Mouse (Mus musculus): ENCODE measurements around the gene Robo1. TPM values are rescaled to one million over a fixed set of nuclear protein-coding genes. Genes with fewer than 3 reads are reported as not detected.
A peak's percentile ranks its signal among the peaks of the same experiment; 100 is the strongest.

The Robo1 gene
- polyA plus RNA-seq, 1 experiment from 2014 or later: 30.1 TPM

DNA sequence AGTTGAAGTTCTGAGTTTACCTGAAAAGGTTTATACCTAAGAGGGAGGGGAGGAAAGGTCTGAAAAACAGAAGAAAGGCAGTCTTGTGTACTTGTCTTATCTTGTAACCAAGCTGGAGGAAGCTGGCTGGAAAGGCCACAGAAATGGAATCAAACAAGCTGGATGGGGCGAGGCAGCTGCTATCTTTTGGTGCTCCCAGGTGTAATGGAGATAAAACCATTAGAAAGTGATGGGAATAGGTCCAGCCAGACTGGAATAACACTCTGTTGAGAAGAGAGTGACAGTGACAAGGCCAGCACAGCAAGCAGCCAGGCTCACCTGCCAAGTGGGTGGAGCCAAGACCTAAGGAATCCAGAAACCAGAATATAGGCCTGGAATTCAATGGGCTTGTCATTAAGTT, 75.5 kb downstream of the Robo1 start:
- Histone ChIP-seq H3K4me3 (no peak overlapping the region), H3K9ac (no peak overlapping the region), H3K4me2 (no peak overlapping the region), H3K36me3 (no peaks in the 10 kb centered on the region), H3K4me1 (replicated peaks) (peaks cover 7% of the 10 kb centered on the region), H3K27me3 (replicated peaks) (no peaks in the 10 kb centered on the region), H3K27ac (ENCODE audit: poor library complexity, severe bottlenecking) (peak overlapping the region; percentile 32; the same call in 1 of the 2 replicates), H3K9me3 (replicated peaks) (no peaks in the 10 kb centered on the region)
- ATAC-seq (ENCODE audit: insufficient number of reproducible peaks, low FRiP score): peak; percentile 29; the same call in 1 of the 2 replicates
- 19% methylated on average over 1 of the region's 1 CpGs for WGBS

DNA sequence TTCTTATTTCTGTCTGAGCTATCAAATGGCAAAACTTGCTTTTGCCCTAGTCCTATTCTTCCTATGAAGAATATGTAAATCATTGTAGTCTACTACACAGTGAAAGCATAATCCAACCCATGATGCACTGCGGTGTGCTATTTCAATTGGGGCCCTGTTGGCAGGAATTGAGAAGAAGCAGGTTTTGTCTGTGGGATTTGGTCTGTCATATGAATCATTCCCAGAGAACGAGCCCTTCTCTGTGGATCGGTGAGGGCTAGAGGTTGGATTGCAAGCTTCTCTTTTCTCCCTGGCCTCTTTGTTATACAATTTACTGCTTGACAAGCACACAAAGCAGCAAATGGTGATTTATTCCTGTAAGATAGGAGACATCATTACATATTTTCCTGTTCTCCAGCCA, 85.4 kb downstream of the Robo1 start:
- H3K4me3 ChIP-seq: no peak overlapping the region
- no peak overlapping the region for H3K27ac ChIP-seq (ENCODE audit: poor library complexity, severe bottlenecking)
- no peaks in the 10 kb centered on the region for H3K4me1 ChIP-seq (replicated peaks)
- no peak for ATAC-seq (ENCODE audit: insufficient number of reproducible peaks, low FRiP score)
- 77% methylated on average over 3 of the region's 3 CpGs for WGBS
- H3K9me3 ChIP-seq (replicated peaks): no peaks in the 10 kb centered on the region
- no peaks in the 10 kb centered on the region for H3K36me3 ChIP-seq
- H3K27me3 ChIP-seq (replicated peaks): no peaks in the 10 kb centered on the region
- no peak overlapping the region for H3K4me2 ChIP-seq
- H3K9ac ChIP-seq: no peak overlapping the region

DNA sequence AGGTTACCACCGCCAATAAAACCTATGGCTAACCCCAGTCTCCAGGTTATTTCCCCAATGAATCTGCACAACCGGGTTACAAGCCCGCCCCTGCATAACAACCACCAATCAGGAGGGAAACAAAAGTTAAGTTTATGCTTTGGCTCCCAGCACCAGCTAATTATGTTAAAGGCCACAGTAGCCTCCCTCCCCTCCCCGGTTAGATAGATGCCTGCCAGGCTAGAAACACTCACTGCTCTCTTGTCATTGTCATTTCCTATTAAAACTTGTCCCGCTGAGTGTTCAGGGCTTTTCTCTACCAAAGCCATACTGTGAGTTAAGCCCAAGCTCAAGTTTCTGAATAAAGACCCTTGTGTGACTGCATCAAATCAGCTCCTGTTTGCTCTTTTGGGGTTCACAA, 90.7 kb downstream of the Robo1 start:
- Histone ChIP-seq H3K4me1 (replicated peaks) (peaks cover 5% of the 10 kb centered on the region; the same call in 1 of the 2 replicates), H3K36me3 (no peaks in the 10 kb centered on the region), H3K9me3 (replicated peaks) (no peaks in the 10 kb centered on the region), H3K27ac (ENCODE audit: poor library complexity, severe bottlenecking) (no peak overlapping the region), H3K9ac (no peak overlapping the region), H3K27me3 (replicated peaks) (no peaks in the 10 kb centered on the region), H3K4me3 (no peak overlapping the region), H3K4me2 (no peak overlapping the region)
- 57% methylated on average over 5 of the region's 5 CpGs for WGBS
- no peak for ATAC-seq (ENCODE audit: insufficient number of reproducible peaks, low FRiP score)

DNA sequence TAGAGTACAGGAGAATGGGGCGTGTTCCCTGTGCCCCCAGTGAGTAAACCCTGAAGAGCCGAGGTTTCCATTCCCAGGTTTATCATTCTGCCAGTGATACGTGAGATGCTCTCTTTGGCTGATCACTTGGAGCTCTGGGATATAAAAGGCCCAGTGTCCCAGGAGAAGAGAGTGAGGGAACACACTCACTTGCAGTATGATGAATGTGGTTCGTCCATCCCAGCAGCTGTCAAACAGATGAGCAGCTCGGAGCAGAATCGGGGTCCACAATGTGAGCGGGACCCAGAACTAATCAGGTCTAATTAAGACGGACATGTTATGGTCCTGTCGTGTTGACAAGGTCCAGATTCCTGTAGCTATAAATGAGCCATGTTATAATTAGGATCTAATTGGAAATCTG, 94.3 kb downstream of the Robo1 start:
- 40% methylated on average over 9 of the region's 9 CpGs for WGBS

DNA sequence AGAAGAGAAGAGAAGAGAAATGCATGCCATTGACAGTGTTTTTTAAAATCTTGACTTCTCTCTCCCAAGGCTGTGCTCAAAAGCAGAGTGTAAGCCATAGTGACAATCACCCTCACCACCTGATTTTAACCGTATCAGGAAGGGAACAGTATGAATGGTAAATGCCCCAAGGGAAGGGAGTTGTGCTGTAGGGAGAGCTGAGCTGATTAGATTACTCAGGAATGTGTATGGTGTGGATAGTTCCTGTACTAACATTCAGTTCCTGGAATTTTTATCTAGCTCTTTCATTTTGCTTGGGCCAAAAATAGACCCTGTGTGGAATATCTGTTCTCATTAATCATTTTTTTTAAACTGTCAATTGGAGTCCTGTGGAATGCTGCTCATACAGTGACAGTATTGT, 101.7 kb downstream of the Robo1 start:
- Histone ChIP-seq H3K27me3 (replicated peaks) (no peaks in the 10 kb centered on the region), H3K27ac (ENCODE audit: poor library complexity, severe bottlenecking) (peak overlapping the region; percentile 38; the same call in 1 of the 2 replicates), H3K4me3 (no peak overlapping the region), H3K36me3 (no peaks in the 10 kb centered on the region), H3K4me2 (no peak overlapping the region), H3K9ac (no peak overlapping the region), H3K4me1 (replicated peaks) (0 out of 2 replicates have a peak, but pooled peaks cover 2% of the 10 kb centered on the region), H3K9me3 (replicated peaks) (peaks cover 9% of the 10 kb centered on the region)
- ATAC-seq (ENCODE audit: insufficient number of reproducible peaks, low FRiP score): peak; percentile 67
- 7% methylated on average over 1 of the region's 1 CpGs for WGBS

More for the DNA sequence above, 94.3 kb downstream of the Robo1 start:
- Histone ChIP-seq H3K27ac (ENCODE audit: poor library complexity, severe bottlenecking) (no peak overlapping the region), H3K27me3 (replicated peaks) (no peaks in the 10 kb centered on the region), H3K36me3 (no peaks in the 10 kb centered on the region), H3K9me3 (replicated peaks) (peaks cover 5% of the 10 kb centered on the region; the same call in 1 of the 2 replicates), H3K4me1 (replicated peaks) (peaks cover 5% of the 10 kb centered on the region; the same call in 1 of the 2 replicates), H3K4me2 (no peak overlapping the region), H3K9ac (no peak overlapping the region), H3K4me3 (no peak overlapping the region)
- no peak for ATAC-seq (ENCODE audit: insufficient number of reproducible peaks, low FRiP score)

DNA sequence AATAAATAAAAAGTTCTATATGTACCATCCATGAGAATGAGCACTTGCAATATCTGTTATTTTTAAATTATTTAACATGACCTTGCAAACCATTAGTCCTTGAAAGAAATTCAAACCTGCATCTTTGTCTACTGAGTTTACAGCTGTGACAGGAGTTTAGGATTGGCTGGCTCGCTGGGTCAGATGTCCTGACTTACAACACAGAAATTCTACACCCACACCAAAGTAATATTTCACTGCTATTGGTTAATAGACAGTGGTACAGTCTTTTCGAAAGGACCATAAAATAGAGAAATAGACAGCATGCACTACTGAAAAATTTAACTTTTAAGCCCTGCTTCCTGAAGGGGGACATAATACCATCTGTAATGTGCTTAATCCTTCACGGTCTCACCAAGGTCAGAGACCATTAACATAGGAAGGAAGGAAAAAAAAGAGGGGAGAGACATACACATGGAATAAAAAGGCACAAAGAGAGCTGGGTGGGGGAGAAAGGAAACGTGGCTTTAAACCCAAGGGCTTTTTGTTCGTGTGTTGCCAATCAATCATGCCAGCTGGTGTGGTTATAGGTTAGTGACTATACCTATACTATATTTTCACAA, 103.7 kb downstream of the Robo1 start:
- H3K4me1 ChIP-seq (replicated peaks): 0 out of 2 replicates have a peak, but pooled peaks cover 2% of the 10 kb centered on the region
- no peak overlapping the region for H3K9ac ChIP-seq
- no peak overlapping the region for H3K4me3 ChIP-seq
- no peak overlapping the region for H3K4me2 ChIP-seq
- 73% methylated on average over 5 of the region's 5 CpGs for WGBS
- H3K9me3 ChIP-seq (replicated peaks): peaks cover 7% of the 10 kb centered on the region
- ATAC-seq (ENCODE audit: insufficient number of reproducible peaks, low FRiP score): no peak
- no peaks in the 10 kb centered on the region for H3K36me3 ChIP-seq
- H3K27me3 ChIP-seq (replicated peaks): no peaks in the 10 kb centered on the region
- H3K27ac ChIP-seq (ENCODE audit: poor library complexity, severe bottlenecking): no peak overlapping the region

DNA sequence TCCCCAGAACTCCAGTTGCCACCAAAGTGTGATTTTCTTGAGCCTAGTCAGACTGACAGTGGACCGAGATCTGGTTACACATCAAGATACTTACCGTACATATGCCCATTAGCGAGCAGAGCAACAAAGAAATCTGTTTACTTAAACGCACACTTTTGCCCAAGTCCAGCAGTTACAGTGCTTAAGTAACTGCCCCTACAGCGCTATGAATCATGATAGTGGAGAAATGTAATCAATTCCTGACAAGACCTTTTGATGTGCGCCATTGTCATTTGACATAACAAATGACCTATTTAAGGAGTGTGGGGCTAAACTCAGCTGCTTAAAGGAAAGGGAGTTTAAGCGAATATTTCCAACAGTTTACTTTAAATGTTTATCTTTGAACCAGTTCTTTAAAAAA, 104.8 kb downstream of the Robo1 start:
- H3K4me3 ChIP-seq: no peak overlapping the region
- H3K27ac ChIP-seq (ENCODE audit: poor library complexity, severe bottlenecking): no peak overlapping the region
- no peak overlapping the region for H3K9ac ChIP-seq
- ATAC-seq (ENCODE audit: insufficient number of reproducible peaks, low FRiP score): no peak
- no peaks in the 10 kb centered on the region for H3K36me3 ChIP-seq
- no peaks in the 10 kb centered on the region for H3K27me3 ChIP-seq (replicated peaks)
- no peak overlapping the region for H3K4me2 ChIP-seq
- H3K9me3 ChIP-seq (replicated peaks): peaks cover 4% of the 10 kb centered on the region
- H3K4me1 ChIP-seq (replicated peaks): 0 out of 2 replicates have a peak, but pooled peaks cover 2% of the 10 kb centered on the region
- 58% methylated on average over 7 of the region's 7 CpGs for WGBS

DNA sequence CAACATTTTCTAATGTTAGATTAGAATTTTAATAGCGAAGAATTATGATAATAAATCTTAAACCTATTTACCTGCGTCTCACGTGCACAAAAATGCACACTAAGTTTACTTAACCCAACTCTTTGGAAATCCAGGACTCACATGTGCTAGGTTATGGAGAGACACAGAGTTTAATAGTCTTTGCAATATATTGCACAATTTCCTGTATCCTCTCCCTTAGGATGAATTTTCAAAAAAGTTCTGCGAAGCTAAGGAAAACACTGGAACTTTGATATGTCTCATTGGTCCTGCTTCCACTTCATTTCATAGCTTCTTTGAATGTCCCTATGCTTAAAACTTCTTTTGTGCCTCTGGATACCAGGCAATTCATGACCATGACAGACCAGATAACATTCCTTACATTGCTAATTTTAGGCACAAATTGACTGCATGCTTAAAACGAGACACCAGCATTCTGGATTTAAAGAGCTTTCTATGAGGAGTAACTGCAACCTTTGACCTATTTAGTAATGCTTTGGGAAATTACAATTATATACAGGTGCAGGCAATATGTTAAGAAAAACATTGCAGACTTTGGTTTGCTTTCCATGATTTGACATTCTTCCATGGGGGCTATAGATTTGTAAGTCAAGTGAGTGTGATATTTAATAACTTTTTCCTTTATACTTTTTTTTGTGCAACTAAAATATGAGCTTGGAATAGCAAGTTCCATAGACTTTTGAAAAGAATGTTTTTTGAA, 111.4 kb downstream of the Robo1 start:
- no peak overlapping the region for H3K9ac ChIP-seq
- no peak overlapping the region for H3K4me3 ChIP-seq
- H3K4me2 ChIP-seq: no peak overlapping the region
- no peak for ATAC-seq (ENCODE audit: insufficient number of reproducible peaks, low FRiP score)
- no peaks in the 10 kb centered on the region for H3K27me3 ChIP-seq (replicated peaks)
- H3K4me1 ChIP-seq (replicated peaks): peaks cover 8% of the 10 kb centered on the region; the same call in 1 of the 2 replicates
- H3K9me3 ChIP-seq (replicated peaks): no peaks in the 10 kb centered on the region
- WGBS: 61% methylated on average over 5 of the region's 5 CpGs
- no peaks in the 10 kb centered on the region for H3K36me3 ChIP-seq
- peak overlapping the region; percentile 54; the same call in 1 of the 2 replicates for H3K27ac ChIP-seq (ENCODE audit: poor library complexity, severe bottlenecking)

DNA sequence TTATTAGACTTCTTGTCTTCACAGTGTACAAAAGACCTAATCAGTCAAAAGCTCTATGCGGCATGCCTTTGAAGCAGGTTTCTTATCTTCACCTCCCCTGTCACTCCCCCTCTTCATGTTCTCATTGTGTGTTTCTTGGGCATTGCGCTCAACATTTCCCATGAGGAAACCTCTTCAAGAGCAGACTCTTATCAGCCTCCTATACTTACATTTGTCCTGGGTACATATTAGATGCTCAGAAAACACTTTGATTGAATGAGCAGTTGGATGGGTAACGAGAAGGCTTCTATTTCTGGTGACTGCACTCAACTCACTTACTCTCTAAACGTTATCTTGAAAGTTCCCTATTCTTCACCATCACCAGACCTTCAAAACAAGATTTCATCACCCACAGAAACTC, 114.3 kb downstream of the Robo1 start:
- no peak overlapping the region for H3K4me3 ChIP-seq
- H3K9me3 ChIP-seq (replicated peaks): no peaks in the 10 kb centered on the region
- peak overlapping the region; percentile 62; the same call in 1 of the 2 replicates for H3K27ac ChIP-seq (ENCODE audit: poor library complexity, severe bottlenecking)
- no peak for ATAC-seq (ENCODE audit: insufficient number of reproducible peaks, low FRiP score)
- H3K4me1 ChIP-seq (replicated peaks): peaks cover 6% of the 10 kb centered on the region; the same call in 1 of the 2 replicates
- H3K4me2 ChIP-seq: no peak overlapping the region
- WGBS: 16% methylated on average over 4 of the region's 4 CpGs
- no peaks in the 10 kb centered on the region for H3K36me3 ChIP-seq
- H3K27me3 ChIP-seq (replicated peaks): no peaks in the 10 kb centered on the region
- no peak overlapping the region for H3K9ac ChIP-seq

DNA sequence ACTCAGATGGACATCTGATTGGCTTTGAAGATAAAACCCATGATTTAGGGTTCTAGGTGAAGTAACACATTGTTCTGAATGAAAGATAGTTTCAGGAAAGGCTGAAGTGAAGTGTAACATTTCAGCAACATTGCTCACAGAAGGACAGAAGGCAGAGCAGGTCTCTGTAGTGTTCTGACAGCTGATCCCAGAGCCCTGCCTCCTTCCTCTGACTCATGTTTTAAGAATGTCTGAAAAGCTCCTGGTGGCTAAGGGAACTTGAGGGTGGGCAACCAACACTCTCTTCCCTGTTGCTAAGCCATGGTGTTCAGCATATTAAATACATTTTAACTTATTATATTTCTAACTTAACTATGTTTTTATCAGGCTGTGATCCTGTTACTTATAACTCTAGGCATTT, 126.3 kb downstream of the Robo1 start:
- H3K9ac ChIP-seq: no peak overlapping the region
- ATAC-seq (ENCODE audit: insufficient number of reproducible peaks, low FRiP score): peak; percentile 48; the same call in 1 of the 2 replicates
- H3K27ac ChIP-seq (ENCODE audit: poor library complexity, severe bottlenecking): 0 out of 2 replicates have a peak overlapping the region, but pooled peaks have one; percentile 29

DNA sequence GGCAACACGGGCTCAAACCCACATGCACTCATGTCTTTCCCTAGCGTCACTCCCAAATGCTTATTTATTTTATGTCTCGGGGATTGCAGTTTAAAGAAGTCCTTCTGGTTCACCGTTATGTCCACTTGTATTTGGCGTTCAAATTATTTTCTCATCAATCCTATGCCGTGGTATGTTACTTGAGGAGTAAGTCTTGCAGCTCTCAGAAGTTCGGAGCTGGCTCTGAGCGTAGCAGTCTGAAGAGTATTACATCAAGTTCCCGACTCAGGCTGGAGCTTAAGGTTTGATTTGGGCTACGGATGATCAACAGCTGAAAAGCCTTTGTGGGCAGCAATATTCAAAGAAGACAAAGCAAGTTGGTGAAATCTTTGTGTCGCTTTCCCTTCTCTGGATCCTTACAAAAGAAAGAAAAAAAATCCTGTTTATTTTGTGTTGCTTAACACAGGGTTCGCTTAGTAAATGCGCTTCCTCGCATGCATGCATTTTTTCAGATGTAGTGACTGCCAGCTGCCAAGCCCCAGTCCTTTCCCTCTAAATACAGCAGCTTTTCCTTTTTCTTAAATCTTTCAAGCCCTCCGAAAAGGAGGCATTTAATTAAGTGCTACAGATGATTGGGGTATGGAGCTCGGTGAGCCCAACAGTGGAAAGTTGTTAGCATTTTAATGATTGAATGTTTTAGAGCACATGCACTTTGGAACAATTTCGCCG, 136.5 kb downstream of the Robo1 start:
- Histone ChIP-seq H3K9ac (no peak overlapping the region), H3K4me1 (replicated peaks) (no peaks in the 10 kb centered on the region), H3K4me2 (no peak overlapping the region), H3K36me3 (no peaks in the 10 kb centered on the region), H3K27me3 (replicated peaks) (no peaks in the 10 kb centered on the region), H3K4me3 (no peak overlapping the region), H3K27ac (ENCODE audit: poor library complexity, severe bottlenecking) (no peak overlapping the region), H3K9me3 (replicated peaks) (no peaks in the 10 kb centered on the region)
- ATAC-seq (ENCODE audit: insufficient number of reproducible peaks, low FRiP score): no peak
- 79% methylated on average over 18 of the region's 18 CpGs for WGBS

More for the DNA sequence above, 126.3 kb downstream of the Robo1 start:
- H3K36me3 ChIP-seq: no peaks in the 10 kb centered on the region
- no peak overlapping the region for H3K4me2 ChIP-seq
- no peaks in the 10 kb centered on the region for H3K9me3 ChIP-seq (replicated peaks)
- H3K4me1 ChIP-seq (replicated peaks): peaks cover 8% of the 10 kb centered on the region; the same call in 1 of the 2 replicates
- no peaks in the 10 kb centered on the region for H3K27me3 ChIP-seq (replicated peaks)
- no peak overlapping the region for H3K4me3 ChIP-seq

Data from heart, embryonic 12.5 days (tissue).